Mouse (Mus musculus): Measurements from ENCODE around the gene Mthfr.

GRCm38 (mm10) chr4:148015418-148015817 lies 23.5 kb upstream of the Mthfr start:
- TF ChIP-seq E2F4 (IDR thresholded peaks at IDR 0.05; ENCODE audit: insufficient read depth): no peak
- no peak for TF ChIP-seq TCF12 (IDR thresholded peaks at IDR 0.05; ENCODE audit: insufficient read depth, poor library complexity, severe bottlenecking)
- TF ChIP-seq POLR2A (IDR thresholded peaks at IDR 0.05; ENCODE audit: insufficient read length, low read depth): no peak
- no peak for TF ChIP-seq USF1 (IDR thresholded peaks at IDR 0.05; ENCODE audit: low read depth)
- TF ChIP-seq MYOD1 (IDR thresholded peaks at IDR 0.05; ENCODE audit: control insufficient read depth in 1 of 3, insufficient read length in 2 of 3, low read depth in 2 of 3): no peak
- TF ChIP-seq MAX (IDR thresholded peaks at IDR 0.05; ENCODE audit: low read depth): no peak
- TF ChIP-seq POLR2AphosphoS2 (IDR thresholded peaks at IDR 0.05; ENCODE audit: insufficient read length, low read depth): no peak
- no peak for TF ChIP-seq CEBPB (IDR thresholded peaks at IDR 0.05; ENCODE audit: insufficient read depth, poor library complexity, severe bottlenecking)

Data from myocyte (in vitro differentiated cells).